Mouse (Mus musculus): ENCODE measurements around the gene Gm45062. TPM values are rescaled to one million over a fixed set of nuclear protein-coding genes. Genes with fewer than 3 reads are reported as not detected.

The Gm45062 gene
- polyA plus RNA-seq (2017; shearing (Covaris generic)): 8.1 TPM

GRCm38 (mm10) chr6:8259004-8259666, at the start of gene Gm45062, which contains the start of the genes Rpa3 and Umad1:
TSS of gene Gm45062 (plus strand) at chr6:8259450.
TSS of gene Rpa3 (minus strand) at chr6:8259173.
TSS of gene Umad1 (plus strand) at chr6:8259288.

GRCm38 (mm10) chr6:8509551-8509950, 250.3 kb downstream of the Gm45062 start, which contains the start of gene Glcci1:
TSS of gene Glcci1 (plus strand) at chr6:8509600.

Other genes with a start within 250 kb of the Gm45062 start
- not detected for gene Col28a1, start 66.8 kb upstream of the Gm45062 start, polyA plus RNA-seq (2017; shearing (Covaris generic))
- 17.7 TPM for gene Mios, start 50.2 kb upstream of the Gm45062 start, polyA plus RNA-seq (2017; shearing (Covaris generic))
- 75.4 TPM for gene Rpa3, start 277 bp upstream of the Gm45062 start, polyA plus RNA-seq (2017; shearing (Covaris generic))
- gene Umad1, start 162 bp upstream of the Gm45062 start, polyA plus RNA-seq (2017; shearing (Covaris generic)): 15.4 TPM